Mouse (Mus musculus) monocyte, adult 5-6 weeks (primary cell): ENCODE measurements at regions not wholly inside any gene's neighbourhood (a gene's known extent, or its start where the extent isn't known, plus 50 kb on each side); places are given as distances from the start of the nearest gene placed in this dataset.

Experiments used
- ATAC-seq: fragments of 153-309, 156-312 bp; replicated peaks from 2 replicates; pipeline ENCODE4 v1.8.0; 2017; ENCODE audit warnings: mild to moderate bottlenecking; ENCODE audit not compliant: low TSS enrichment, insufficient number of reproducible peaks, severe bottlenecking, poor library complexity, low FRiP score

DNA sequence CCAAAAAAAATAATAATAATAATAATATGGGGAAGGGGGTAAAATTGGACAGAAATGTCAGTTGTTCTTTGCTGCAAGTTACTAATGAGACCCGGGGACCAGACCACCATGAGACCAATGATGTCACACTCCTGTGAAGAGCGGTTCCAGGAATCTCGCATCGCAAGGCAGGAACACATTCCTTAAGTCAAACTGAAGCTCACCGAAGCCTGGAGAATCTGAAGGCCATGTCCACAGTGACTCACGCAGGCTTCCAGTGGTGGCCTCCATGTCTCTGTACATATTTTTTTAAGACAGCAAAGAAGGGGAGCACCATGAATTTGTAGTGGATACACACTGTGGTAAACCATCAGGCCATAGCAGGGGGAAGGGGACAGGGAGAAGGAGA is 170.1 kb upstream of the Jarid2 start:
- ATAC-seq = no peak

DNA sequence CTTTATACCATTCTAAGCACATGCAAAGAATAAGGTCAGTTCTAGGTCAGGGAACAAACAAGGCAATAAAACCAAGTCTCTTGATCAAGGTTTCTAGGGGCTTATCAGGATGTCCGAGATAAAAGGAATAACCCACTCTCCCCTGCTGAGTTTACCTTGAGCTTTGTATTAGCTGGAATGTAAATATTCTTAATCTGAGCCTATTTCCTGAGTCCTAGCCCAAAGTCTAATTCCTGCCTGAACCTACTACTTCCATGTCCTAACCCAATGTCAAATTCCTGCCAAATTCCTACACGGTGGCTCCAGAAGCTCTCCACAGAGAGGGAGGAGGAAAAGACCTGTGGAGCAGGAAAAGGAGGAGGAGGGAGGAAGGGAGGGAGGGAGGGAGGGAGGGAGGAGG is 169.6 kb upstream of the Jarid2 start:
- ATAC-seq = no peak

DNA sequence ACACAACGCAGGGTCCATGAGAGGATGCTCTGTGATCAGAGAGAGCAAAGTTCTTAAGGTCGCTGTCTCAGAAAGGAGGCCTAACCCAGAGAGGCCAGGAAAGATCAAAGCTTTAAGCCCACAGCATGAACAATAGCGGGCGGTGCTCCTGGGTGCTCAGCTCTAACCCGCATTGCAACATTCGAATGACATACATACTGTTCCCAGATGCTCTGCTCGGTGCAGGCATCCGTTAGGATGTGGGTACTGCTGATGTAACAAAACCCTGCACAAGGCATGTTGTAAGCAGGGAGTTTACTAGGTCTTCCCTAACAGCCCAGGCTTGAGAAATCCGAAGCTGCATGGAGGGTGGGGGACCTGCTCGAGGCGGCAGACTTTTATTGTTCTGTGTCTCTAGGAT is 164.6 kb upstream of the Jarid2 start:
- peak; percentile 92 for ATAC-seq

DNA sequence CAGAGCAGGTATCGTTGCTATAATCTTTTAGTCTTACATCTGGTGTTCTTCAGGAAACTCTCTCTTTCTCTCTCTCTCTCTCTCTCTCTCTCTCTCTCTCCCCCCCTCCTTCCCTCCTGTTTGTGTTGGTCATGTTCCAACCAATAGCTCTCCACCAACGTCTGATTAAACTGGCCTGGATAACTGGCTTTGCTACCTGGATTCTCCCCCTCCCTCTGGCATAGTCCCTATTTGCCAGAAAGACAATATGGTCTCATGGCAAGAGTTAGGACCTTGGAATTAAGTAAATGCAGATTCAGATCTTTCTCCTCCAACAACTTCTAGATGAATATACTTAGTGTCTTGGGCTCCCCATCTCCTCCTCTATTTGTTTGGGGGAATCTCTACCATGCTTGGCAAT is 161.6 kb upstream of the Jarid2 start:
- no peak for ATAC-seq

DNA sequence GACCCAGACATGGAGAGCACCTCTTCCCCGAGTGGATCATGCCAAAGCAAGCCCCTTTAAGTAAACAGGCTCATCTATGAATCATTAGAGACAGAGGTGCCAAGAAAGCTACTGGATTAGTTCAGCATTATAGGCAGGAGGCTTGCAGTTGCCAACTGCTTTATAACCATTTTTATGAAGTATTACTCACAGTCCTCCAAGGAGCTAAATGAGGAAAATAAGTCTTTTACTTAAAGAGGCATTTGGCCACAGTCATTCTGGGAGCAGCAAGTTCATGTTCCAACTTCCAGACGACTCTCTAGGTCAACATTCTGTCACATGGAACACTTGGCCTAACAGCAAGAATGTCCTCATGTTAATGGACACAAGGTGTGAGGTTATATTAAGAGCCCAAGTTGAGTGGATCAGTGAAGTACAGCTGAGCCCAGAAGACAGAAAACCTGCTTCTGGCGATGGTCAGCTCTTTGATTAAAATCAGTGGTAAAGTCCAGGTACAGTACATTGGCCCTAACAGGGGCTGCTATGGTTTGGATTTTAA is 160.0 kb upstream of the Jarid2 start:
- no peak for ATAC-seq

DNA sequence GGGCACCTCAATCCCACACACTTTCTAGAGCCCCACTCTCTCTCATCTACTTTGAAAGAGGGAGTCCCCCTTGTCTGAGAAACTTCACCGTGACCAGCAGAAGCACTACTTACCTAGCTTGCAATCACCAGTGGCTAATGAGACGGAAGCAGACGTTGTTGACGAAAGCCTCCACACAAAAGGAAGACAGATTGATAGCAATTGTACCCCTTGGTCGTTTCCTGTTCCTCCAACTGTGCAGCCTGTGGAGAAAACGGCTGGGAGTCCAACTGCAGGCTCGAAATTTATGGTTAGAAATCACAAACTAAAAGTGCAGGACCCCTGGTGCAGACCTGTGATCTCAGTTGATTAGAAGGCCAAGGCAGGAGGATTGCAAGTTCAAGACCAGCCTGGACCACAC is 155.8 kb upstream of the Jarid2 start:
- ATAC-seq = no peak

DNA sequence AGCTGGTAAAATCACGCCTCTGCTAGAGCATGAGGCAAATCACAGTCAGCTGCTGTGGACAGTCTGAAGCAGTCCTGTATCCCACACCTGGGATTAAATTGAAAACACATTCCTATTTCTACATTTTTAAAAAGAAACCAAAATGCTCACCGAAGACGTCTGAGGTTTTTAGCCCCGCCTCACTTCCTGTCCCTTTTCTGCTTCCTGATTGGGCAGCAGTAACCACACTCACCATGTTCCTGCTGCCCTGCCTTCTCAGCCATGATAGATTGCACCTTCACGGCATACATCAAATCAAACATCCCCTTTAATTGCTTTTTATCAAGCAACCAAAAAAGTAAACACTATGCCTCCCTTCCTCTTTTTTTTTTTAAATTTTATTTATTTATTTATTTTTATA is 150.1 kb upstream of the Jarid2 start:
- no peak for ATAC-seq

DNA sequence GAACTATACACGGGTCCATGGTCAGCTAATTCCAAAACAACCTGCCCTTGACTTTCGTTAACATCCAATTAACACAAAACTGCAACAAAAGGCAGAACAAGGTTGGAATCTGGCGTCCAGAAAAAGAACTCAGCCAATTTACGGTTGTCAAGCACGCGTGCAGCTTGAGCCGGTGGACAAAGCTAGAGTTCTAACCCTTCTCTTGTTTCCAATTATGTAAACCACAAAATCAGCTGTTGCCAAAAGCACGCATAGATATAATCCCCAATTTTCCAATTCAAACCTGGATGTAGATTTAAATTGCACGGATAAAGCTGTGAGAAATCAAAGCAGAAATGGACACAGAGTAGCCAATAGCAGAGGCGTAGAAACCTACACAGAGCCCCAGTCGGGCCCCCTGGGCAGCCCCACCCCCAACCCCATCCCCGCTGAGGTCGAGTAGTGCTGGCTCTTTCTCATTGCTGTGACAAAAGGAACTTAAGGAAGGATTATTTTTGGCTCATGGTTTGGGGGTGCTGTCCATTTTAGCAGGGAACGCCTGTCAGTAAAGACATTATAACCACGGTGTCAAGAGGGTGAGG is 149.0 kb upstream of the Jarid2 start:
- ATAC-seq = no peak

DNA sequence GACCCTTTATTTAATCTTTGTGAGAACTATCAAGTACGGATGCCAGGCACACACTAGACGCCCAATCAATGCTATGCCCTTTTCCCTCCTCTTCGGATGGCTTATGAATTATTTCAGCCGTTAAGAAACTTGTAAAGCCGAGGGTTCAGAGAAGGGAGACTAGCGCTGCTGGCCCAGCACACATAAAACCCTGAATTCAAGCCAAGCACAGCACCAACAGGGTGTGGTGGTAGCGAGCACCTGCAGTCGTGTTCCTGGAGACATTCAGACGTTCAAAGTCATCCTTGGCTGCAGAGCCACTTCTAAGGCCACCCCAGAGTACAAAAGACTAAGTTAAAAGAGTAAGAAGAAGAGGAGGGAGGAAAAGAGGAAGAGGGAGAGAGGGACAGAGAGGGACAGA is 148.5 kb upstream of the Jarid2 start:
- no peak for ATAC-seq

DNA sequence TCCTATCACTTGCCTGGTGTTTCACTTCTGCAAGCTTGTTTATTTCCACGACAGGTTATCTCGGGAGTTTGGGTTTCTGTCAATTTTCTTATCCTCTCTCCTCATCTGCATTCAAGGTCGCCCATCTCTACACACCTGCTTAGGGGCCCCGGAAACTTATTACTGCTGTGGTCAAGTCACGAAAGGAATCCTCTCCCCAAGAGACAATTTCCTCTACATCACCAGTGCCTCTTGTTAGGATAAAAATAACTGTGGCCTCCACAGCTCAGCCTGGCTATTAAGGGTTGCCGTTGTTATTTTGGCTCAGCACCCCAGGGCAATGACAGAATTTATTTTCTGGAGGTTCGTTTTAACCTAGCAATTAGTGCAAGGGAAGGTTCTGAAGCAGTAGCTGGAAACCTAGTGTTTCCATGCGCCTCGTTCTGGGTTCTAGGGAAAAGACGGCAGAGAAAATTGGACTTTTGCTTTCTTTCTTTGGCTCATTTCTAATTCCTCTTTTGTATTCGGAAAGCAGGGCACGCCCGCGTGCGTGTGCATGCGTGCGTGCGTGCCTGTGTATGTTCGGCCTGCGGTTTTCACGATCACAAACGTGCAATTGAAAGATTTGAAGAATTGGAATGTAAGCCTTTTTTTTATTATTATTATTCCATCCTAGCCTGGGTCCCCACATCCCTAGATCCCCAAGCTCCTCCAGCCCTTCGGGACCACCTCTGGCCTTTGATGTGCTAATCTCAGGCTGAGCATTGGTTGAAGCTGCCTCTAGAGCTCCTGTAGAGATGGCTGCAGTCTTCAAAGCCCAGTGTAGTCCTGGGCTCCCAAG is 147.1 kb upstream of the Jarid2 start:
- ATAC-seq = no peak

DNA sequence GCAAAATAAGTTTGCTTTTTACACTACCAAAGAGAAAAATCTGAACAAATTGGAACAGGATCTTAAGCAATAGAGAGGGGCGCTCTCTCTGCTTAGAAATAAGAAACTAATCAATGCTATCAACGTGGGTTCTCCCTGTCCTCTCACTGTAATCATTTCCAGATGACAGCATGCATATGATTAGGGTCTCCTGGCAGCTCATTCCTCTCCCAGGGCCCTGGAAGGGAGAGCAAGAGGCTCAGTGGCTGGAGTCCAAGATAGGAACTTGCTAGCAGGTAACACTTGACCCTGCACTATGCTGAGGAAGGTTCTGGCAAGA is 146.5 kb upstream of the Jarid2 start:
- no peak for ATAC-seq

DNA sequence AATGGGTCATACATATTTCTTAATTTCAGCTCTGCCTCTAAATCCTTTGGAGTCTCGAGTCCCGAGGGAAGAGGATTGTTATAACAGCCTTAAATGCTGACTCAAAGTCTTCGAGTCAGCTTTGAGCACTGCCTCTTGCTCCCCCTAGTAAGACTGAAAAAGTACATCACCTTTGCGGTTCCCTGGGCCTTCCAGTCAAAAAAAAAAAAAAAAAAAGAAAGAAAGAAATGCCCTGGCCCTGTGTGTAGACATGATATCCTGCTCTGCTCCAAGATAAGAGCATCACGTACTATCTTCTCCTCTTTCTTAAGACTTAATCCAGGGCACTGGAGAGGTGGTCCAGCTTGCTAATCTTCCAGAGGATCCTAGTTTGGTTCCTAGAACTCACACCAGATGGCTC is 145.7 kb upstream of the Jarid2 start:
- no peak for ATAC-seq

DNA sequence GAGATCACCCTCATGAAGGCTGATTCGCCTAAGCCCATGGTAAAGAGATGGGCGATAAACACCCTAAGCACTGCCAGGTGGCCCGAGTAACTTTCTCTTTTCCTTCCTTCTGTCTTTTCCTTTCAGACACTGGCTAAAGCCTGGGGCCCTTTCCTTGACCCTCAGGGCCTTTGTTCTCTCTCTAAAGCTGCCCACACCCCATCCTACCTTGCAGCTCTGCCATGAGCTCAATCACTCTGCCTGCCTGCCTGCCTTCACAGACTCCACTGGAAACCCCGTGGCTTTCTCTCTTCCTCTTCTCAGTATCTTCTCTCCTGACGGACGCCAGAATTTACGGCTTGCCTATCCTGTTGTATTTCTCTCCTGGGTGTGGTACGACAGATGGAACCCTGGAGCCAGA is 145.1 kb upstream of the Jarid2 start:
- ATAC-seq = no peak

DNA sequence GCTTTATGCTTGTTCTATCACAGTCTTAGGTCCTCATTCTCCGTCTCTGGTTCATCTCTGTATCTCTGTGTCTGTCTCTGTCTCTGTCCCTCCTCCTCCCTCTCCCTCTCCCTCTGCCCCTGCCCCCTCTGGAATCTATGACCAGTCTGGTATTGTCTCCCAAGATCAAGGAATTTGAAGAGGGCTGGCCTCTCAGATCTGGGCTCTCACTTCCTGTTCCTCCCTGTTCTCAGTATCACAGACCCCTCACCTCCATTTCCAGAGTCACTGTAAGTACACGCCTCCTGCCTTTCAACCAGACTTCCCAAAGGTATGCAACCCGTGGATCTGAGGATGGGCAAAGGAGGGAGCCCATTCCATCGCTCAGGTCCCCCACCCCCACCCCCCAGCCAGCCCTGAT is 144.7 kb upstream of the Jarid2 start:
- ATAC-seq = no peak

DNA sequence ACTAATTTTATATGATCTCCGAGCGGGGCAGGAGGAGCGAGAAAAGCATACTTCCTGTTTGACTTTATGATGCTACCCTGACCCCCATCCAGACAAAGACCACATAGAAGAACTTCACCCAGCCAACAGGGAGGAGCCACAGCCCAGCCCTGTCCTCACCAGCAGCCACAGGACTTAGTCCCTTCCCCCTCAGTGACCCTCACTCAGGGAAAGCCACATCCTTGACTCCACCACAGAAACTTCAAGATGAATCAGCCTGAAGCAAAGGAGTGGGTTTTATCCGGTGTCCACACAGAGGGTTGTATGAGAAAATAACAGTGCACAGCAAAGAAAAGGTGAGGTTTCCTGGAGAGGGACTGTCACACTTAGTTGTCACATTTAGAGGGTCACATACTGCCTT is 141.4 kb upstream of the Jarid2 start:
- peak; percentile 44; the same call in 1 of the 2 replicates for ATAC-seq

DNA sequence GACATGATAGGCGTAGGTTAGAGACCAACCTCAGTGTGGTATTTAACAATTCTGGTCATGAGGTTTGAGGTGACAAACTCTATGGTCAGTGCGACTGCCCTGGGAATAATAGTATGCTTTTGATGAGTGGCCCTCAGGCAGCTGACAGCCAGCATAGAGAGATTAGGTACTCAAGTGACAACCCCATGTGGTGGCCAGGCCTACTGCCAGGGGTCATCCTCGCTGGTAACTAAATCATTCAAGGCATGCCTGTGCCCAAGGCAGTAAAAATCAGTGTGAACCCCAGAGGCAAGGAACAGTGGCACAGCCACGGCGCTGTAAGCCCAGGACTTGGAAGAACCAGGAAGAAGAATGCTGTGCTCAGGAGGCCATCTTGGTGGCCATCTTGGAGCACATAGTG is 134.6 kb upstream of the Jarid2 start:
- ATAC-seq = no peak

DNA sequence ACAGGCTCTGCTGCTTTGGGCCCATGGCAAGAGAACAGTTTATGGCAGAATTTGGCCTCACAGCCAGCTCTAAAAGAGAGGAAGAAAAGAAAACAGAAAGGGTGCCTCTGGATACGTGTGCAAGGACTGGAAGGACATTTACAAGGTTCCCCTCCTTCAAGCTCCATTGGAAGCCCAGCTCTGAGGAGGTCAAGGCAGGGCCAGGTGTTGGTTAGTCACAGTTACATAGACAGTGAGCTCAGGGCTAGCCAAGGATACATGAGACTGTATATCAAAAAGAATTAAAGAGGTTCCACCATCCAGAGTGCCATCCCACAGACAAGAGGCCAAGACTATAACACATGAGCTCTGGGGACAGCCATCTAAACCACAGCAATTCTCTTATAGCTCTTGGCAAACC is 131.6 kb upstream of the Jarid2 start:
- no peak for ATAC-seq

DNA sequence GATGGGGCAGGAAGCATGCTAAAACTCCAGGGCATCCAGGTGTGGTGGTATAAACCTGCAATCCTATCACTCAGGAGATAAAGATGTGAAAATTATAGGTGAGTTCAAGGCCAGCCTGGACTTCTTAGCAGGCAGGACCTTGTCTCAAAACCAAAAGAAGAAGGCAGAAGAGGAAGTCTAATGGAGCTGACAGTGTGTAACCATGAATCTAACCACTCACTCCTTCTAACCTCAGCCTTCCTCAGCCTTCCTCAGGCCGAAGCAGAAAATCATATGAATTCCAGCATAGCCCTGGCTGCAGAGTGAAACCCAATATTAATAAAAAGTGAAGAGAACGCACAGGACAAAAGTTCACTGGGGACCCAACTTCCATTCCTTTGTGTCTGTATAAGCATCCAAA is 128.2 kb upstream of the Jarid2 start:
- peak; percentile 66 for ATAC-seq

DNA sequence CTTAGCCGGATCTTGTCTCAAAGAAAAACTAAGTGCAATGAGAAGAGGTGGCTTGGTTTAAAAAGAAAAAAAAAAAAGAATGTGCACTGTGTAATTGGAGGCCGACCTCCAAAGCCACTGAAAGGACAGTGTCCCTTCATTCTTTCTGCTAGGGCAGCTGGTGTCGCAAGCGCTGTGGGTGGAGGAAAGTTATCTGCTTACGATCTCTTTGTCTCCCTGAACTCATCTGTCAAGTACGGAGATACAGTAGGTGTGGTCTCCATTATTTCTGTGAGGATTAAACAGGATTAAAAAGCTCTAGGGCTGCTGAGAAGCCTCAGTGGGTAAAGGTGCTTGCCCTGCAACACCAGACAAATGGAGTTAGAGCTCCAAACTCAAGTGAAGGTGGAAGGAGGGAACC is 126.6 kb upstream of the Jarid2 start:
- no peak for ATAC-seq
